Mouse (Mus musculus) inflammation-experienced regulatory T-cells, adult 6 months (primary cell): ENCODE data around the gene Rbm5. TPM values are rescaled to one million over a fixed set of nuclear protein-coding genes. Genes with fewer than 3 reads are reported as not detected.
A peak's percentile ranks its signal among the peaks of the same experiment; 100 is the strongest.

Experiments
- ATAC-seq: one replicate; pipeline ENCODE4 v1.8.0; 2017
- polyA plus RNA-seq, 3 experiments: library from polyadenylated mRNA; unstranded; fragments of 100-300 nt; shearing (Covaris generic); gene quantifications; one replicate each; pipeline ENCODE4 v1.2.1; 2017

Rbm5 gene
- polyA plus RNA-seq, 3 experiments from 2014 or later: 305 to 399 (median 332) TPM

DNA sequence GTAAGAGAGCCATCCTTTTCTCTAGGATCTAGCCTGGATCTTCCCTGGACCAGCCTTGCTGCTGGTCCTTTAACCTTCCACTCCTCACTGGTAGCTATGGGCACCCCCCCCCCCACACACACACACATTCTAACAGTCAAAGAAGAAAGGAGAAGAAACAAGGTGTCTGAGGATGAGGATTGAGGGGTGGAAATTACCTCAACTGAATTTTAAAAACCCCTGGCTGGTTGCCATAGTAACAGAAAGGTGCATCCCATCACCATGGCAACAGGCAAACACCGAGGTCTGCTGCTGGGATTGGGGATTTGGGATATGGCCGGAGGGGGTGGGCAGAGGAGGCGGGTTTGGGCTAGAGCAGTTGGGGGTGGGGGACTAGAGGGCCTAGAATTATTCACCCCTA, 41.1 kb downstream of the Rbm5 start:
- no peak for ATAC-seq

DNA sequence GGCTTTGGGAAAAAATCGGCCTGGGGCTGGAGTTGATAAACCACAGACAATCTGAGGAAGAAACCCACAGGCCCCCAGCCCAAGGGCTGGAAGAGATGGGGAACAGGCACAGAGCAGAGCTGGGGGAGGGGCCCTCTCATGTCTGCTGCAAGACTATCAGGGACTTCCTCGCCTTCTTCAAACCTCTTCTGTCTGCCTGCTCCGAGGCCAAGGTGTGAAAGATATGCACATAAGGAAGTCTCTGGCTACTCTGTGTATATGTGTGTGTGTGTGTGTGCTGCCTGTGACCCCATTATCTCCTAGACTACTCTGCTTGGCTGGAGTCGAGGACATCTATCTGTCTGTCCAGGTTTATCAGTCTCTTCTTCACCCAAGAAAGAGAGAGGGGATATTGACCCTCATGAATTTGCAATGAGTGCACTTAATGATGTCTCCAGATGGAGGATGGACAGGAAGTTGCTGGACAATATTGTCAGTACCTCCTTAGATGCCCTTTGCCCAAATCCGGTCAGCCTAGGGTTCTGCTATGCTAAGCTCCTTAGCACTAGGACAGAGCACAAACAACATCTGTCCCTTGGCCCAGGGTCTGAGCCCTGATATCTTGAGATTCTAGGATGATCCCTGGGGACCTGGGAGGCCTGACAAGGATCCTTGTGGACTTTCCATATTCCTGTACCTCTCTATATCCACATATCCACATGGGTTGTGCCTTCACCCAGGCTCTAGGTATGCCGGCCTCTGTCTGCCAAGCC, 41.7 kb downstream of the Rbm5 start:
- ATAC-seq: no peak

DNA sequence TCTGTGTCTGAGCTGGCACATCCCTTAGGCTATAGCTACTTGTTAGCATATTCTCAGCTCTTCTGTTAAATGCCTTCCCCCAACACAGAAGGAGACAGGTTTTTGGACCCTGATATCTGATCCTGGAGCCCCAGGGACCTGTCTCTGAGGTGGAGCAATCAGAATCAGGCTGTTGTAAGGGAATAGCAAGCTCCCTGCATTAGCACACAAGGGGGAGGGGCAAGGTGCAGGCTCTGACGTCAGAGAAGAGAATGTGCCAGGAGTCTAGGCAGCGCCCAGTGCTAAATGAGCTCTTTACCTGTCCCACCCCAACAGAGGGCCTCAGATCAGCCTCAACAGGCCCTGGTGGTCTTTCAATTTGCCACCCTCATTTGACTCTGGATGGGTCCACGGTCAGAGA, 43.8 kb downstream of the Rbm5 start:
- no peak for ATAC-seq

DNA sequence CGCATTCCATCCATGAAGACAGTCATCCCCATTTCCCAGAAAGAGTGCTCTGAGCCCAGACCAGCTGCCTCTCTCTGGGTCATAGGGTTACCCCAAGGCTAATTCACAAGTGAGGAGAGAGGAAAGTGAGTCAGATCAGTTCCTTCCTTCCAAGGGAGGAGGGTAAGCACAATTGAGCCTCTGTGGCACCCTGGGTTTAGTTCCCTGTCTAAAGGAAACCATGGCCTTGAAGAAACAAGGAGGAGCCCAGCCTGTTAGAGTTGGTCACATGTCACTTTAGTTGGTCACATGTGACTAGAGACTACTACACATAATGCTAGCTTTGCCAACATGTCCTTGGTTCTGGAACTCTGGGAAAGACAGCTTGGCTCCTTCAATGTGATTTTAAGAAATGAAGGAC, 46.0 kb downstream of the Rbm5 start:
- ATAC-seq: no peak

DNA sequence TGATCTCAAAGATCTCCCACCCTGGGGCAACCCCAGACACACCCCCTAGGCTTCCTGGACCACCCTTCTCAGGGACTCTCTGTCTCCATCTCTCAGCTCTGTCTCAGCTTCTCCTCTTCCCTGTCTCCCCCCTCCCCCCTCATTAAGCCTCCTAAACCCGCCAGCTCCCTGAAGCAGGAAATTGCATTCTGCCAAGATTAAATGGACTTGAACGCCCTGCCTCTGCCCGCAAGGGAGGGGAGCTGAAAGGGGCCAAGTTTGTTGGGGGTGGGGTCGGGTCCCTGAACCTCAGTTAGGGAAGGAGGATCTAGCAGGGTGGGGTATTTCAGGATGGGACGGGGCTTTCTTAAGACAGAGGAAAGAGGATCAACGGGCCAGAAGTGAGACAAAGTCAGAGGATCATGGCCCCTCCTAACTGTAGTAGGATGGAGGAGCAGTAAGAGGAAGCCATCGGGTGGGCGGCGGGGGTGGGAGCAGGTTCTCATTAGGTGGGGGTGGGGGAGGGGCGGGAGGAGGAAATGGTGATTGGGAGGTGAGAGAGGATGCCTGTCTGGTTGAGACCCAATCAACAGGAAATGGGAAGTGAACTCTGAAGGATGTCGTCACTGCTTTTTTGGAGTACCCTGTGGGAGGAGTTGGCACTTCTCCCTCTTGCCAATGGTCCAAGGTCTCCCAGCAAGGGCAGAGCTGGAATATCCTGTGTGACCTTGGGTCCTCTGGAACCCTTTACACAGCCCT, 46.8 kb downstream of the Rbm5 start:
- ATAC-seq: peak; percentile 35

DNA sequence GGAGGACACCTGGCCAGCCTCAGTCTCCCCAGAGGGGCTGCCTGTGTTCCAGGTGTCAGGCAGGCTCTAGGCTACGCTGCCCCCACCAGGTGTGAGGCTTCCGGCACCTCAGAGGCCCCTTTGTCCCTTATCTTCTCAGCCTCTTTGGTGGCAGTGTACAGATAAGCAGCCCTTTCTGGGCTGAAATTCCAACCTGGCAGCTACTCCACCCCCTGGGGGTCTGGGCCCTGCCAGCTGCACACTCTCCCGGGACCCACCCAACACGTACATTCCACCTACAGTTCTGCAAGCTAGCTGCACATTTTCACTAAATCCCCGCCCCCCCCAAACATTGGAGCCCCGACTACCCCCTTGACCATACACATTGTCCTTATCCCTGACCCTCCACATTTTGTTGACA, 47.5 kb downstream of the Rbm5 start:
- ATAC-seq: no peak

DNA sequence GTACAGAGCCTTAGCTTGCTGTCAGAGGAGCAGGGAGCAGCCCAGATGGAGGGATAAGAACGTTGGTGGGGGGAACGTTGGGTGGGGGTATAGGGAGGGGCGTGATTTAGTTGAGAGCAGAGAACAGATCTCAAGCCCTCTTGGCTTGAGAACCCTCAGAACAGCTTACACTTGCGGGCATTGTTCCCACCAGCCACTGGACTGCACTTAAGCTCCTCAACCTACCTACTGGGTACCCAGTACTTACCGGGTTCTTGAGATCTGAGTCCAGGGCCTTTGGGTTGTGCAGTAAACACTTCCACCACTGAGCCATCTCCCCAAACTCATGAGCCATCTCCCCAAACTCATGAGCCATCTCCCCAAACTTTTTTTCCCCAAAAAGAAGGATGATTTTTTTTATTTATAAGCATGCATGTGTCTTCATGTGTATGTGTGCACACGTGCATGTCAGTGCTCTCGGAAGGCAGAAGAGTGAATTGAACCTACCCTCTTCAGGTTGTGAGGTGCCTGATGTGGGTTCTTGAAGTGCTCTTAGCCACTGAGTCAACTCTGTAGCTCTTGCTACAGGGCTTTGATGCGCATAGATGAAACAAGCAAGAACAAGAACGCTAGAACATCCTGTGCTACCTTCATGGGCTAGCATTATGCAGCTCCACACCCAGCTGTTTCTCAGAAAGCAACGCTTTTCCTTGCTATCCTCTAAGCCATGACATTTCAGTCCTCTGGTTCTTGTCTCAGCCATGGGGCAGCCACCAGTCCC, 51.8 kb downstream of the Rbm5 start:
- no peak for ATAC-seq

DNA sequence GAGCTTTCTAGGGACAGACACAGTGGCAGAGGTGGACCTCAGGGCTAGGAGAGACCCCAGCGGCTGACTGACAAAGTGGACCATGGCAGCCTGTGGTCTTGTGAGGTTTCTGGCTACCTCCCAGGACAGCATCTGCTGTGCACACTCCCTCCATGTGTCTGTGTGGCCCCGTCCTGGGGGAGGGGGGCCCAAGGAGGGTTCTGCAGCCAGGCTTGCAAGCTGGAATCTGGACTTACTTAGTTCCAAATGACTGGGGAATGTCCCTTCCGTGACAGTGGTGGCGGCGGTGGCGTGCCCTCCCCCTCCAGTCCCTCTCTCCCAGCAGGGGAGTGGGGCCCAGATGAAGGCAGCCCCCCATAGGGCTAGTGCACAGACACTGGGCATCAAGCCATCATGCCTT, 53.8 kb downstream of the Rbm5 start:
- no peak for ATAC-seq

DNA sequence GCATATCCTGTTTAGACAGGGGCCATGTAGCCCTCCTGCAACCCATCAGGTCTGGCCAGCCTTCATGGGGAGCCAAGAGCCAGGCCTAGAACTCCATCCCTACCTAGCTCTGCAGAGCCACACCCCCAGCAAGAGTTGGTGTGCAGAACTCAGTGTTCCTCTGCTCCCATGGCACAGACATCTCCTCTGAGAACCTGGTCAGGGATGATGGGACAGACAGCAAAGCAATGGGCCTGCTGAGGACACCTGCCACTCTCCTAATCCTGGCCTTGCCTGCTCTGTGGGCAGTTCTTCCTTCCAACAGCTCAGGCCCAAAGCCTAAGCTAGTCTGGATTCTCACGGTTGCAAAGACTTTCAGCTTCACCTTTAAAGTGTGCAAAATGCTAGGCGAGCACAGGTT, 55.2 kb downstream of the Rbm5 start:
- no peak for ATAC-seq

DNA sequence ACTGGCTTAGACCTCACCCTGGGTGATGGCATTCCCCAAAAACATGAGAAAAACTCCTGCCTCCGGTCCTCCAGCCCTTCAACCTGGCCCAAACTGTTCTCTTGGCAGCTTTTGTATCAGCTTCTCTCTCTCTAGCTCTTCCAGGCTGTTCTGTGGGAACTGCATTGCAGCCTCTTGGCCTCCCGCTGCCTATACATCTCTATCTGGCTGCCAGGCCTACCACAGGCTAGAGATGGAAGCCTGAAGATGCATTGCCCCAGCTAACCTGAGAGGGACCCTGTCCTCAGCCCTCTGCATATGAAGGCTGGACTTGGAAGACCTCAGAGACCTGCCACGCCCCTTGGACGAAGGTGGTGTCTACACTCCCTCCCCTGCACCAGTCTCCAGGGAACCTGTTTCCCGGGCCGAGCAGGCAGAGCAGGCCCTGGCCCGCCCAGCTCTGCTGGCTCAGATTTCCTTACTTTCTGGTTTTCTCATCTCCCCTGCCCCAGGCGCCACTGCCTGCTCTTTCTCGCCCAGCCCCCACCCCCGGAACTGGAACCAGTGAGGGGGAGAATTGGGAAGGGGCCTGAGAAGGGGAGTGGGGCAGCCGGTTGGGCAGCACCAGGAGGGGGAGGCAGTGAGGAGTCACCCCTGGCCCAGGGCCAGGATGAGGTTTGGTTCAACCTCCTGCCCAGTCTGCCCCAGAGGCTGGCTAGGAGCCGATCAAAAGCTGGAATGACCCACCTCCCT, 56.4 kb downstream of the Rbm5 start:
- no peak for ATAC-seq

DNA sequence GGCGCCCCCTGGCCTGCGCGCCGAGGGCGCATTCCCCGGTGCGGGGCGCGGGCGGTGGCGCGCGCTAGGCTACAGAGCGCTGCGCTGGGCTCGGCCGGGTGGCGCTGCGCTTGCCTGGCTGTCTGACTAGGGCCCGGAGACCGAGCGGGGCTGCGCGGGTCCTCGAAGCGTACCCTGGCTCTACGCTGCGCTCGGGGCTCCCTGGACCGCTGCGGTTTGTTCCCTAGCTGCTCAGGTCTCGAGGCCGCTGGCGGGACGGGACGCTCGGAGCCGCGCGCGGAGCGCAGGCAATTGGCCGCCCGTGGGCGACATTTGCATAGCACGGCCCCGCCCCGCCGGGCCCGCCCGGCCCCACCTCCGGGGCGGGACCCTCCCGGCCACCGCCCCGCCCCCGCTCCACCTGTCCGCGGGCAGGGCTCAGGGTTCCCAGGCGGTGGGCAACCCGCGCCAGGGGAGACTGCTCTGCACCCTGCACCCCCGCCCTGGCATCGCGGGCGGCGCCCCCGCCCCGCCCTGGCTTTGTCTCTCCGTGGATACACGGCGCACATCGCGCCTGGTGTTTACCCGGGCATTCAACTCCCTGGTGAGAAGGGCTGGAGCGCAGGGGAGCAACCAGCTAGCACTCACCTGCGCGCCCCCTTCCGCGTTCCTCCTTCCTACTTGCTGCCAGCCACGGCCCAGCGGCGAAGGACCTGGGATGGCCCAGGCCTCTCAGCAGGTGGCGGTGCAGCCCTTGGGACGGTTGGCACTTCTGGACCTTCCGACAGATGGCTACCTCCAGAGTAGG, 60.9 kb downstream of the Rbm5 start, which contains the start of gene Sema3f:
TSS of gene Sema3f (minus strand) at position 779 of the 787 bp plus-strand sequence.
- peak; percentile 38 for ATAC-seq

DNA sequence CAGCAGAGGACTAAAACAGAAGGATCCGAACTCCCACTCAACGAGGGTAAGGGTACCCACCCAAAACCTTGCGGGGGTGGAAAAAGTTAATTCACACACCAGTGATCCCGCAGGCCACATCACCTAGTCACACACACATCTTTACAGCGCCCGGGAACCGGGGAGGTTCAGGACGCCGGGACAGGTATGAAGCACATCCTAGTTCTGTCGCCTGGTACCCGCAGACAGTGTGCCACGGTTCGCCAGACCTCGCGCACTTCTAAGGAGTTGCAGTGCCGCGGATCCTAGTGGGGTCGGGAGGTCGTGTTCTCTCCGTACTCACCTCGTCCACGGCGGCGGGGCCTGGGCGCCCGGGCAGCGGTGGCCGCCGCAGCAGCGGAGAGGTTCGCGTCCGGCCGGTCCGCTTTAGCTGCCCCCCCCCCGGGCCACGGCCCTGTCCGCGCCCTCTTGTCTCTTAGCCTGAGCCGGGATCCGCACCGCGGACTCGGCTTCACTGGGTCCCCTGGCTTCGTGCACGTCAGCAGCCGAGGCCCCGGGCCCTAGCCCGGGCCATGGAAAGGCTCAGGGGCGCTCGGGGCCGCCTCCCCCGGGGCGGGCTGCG, 61.6 kb downstream of the Rbm5 start:
- no peak for ATAC-seq

DNA sequence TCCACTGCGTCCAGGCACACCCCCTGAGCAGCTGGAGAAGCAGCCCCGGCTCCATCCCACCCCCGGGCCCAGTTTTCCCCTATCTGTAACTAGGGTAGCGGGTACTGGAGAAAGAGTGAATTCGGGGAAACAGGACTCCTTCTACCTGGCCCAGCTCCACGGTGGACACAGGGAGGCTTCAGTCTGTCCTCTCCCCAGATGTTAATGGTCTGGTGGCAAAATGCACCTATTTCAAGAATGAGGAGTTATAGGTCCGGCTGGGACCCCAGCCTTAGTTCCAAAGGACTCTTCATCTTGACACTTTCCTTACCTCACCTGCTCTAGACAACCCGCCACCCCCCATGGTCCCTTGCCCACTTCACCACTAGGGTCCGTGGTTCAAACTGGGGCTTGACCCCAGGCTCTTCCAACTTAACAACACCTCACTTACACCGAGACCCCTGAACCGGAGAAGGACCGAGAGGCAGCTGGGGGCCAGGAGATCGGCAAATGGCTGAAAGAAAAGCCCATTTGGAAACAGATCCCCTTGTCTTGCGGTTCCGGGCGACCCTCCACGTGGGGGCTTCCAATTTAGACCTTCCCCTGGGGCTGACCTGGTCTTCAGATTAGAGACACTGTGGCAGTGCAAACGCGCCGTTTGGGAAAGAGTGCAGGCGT, 62.2 kb downstream of the Rbm5 start:
- no peak for ATAC-seq

DNA sequence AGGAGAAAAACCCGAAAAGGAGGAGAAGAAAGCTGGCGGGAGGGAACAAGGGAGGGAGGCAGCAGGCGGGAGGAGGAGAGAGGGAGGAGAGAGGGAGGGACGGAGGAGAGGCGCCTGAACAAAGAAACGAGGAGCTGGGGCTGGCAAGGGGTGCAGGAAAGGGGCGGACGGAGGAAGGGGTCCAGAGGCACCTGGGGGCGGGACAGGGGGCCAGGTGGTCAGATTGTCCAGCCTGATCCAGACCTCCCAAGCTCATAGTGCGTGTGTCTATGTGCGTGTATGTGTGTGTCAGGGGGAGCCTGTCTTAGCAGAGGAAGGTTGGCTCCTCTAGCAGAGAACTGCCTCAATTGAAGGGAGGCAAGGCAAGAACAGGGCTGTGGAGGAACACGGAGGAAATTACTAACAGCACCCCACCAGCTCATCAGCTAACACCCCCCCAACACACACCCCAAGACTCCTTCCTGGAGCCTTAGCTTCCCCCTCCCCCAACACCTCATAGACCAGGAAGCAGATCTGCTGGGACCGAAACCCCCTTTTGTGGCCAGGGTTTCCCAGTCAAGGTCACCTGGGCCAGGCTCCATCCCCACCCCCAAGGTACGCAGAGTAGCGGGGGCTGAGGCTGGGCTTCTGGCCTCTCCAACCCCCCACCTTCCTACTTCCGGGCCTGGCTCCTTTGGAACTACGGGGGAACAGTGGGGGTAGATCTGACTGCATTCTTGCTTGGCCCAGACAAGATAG, 62.9 kb downstream of the Rbm5 start:
- ATAC-seq: no peak

DNA sequence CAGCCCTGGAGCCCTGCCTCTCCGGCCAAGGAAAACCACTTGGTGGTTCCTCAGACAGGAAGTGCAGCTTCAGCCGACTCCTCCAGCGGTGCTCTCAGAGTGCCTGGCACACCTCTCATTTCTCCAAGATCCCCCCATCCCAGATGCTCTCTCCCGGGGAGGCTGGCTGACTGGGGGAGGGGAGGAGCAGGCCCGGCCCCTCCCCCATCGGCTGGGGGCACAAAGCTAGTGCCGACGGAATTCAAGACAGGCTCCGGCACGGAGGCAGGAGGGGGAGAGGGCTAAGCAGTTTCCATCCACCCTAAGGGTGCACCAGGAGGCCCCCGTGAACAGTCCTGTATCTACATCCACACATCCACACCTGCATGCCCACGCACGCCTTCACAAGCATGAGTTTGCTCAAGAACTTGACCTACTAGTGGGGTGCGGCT, 64.0 kb downstream of the Rbm5 start:
- no peak for ATAC-seq

DNA sequence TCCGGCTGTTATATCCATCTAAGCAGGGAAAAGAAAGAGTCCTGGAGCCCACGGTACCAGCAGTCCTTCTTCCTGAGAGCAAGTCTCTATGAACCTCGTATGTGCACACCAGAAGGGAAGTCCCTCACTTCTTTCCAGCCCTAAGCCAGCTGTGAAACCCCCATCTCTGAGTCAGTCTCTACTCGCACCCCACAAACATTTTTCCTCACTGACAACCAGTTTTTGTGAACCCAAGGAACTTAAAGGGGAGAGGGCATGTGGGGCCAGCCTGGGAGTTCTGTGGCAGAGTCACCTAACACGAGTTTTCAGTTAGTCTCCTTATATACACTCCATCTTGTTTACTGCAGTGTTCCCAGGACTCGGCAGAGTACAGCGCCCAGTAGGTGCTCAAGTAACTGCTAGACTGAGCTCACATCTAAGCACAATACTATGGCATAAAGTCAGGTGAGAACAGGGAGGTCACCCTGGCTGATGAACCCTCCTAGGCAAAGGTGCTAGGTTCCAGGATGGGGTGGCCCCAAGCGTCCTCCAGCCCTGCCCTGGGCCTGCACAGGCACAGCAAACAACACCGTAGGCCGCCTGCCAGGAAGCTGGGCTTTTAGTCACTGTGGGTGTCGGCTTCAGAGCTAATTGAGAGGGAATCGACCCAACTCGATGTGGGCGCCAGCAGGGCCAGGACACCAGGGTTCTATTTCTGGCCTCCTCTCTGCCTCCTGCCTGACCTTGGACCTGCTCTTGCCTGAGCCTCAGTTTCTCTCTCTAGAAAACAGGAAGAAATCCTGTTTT, 67.3 kb downstream of the Rbm5 start:
- ATAC-seq: no peak

DNA sequence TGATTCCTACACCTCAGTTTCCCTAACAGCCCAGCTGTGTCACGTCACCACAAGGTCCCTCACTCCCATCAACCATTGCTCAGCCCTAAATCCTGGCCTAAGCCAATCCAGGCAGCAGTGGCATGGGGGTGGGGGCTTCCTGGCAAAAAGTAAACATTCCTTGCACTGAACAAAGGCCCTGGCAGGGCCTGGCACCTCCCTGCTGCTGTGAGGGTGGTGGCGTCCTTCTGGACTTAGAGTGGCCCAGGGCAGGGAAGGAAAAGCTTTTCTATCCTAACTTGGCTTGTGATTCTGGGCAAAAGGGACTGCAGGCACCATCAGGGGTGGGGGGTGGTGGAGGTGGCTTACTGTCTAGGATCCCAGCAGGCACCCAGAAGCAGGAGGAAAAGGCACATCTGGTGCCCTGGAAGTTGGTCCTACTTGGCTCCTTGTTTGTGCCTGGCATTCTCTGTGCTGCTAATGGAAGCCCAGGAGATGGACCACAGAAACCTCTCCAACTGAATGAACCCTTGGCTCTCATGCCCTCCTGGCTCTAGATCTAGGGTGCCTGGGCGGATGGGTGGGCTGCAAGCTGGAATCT, 68.1 kb downstream of the Rbm5 start:
- no peak for ATAC-seq

DNA sequence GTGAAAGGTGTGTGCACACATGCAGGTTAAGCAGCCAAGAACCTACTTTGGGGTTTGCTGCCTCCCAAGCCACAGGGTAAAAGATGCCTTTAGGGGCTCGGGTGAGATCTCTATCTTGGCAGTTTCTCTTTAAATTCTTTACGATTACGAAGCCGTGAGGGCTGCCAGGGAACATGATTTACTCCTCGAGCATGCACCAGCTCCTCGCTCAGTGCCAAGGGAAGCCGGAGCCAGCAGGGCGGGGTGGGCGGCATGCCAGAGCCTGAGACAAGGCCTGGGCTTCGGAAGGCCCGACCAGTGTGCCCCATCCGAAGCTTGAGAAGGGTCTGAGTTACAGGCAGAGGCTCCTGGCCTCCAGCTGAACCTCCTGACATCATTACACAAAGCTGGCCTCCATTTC, 69.2 kb downstream of the Rbm5 start:
- ATAC-seq: no peak

DNA sequence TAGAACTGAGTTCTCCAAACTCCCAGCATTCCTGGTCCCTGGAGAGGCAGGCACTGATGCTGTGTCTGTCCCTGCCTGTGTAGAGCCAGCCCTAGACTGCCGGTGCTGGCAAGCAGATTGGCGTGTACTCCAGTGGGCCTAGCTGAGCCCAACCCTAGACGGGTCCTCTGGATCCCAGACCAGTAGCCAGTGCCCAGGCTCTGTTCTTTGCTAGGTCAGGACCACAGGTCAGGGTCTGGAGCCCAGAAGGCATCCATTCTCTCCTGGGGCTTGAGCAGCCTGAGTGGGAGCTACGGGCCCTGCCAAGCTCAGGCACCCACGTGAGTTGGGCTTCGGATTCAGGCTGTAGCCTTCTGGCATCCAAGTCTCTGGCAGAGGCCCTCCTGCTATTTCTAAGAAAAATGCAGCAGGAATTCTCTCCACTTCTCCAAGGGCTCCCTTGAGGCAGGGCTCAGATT, 70.7 kb downstream of the Rbm5 start:
- no peak for ATAC-seq
